Mouse (Mus musculus): ENCODE data around the gene Gm21905. TPM values are rescaled to one million over a fixed set of nuclear protein-coding genes. Genes with fewer than 3 reads are reported as not detected.

Gm21905 gene
- not detected for total RNA-seq (2021)
- long read RNA-seq, experiment 1: 0 reads
- long read RNA-seq, experiment 2: 0 reads

GRCm38 (mm10) chr5:67946321-67946720 lies at the start of gene Gm21905:
Gene Gm21905, minus strand, starts transcription at chr5:67946421.
- Histone ChIP-seq H3K27ac (no peak within 1 kb of the TSS), H3K4me3 (no peak within 1 kb of the TSS)
- intact Hi-C loops (cut with DNase I): loop anchor here (5.0 kb wide), 1 partner anchor 99 kb away; the partner anchor contains the start of gene Atp8a1
- no peak for TF ChIP-seq CTCF (IDR thresholded peaks at IDR 0.05)
- no peak for DNase-seq (ENCODE audit: extremely low spot score in 1 of 2, low spot score in 2 of 2)

- Histone ChIP-seq H3K27ac (no peak overlapping the region), H3K4me3 (no peak overlapping the region)
- intact Hi-C loops (cut with DNase I): no loop called here
- TF ChIP-seq CTCF (IDR thresholded peaks at IDR 0.05): no peak
- DNase-seq (ENCODE audit: extremely low spot score in 1 of 2, low spot score in 2 of 2): no peak
Observed at GRCm38 (mm10) chr5:67990426-67990825, 44.2 kb upstream of the Gm21905 start.

GRCm38 (mm10) chr5:67981946-67982526 lies 35.8 kb upstream of the Gm21905 start:
- no peak for TF ChIP-seq CTCF (IDR thresholded peaks at IDR 0.05)
- H3K27ac ChIP-seq: no peak overlapping the region
- no peak overlapping the region for H3K4me3 ChIP-seq
- intact Hi-C loops (cut with DNase I): no loop called here
- DNase-seq (ENCODE audit: extremely low spot score in 1 of 2, low spot score in 2 of 2): no peak

DNA sequence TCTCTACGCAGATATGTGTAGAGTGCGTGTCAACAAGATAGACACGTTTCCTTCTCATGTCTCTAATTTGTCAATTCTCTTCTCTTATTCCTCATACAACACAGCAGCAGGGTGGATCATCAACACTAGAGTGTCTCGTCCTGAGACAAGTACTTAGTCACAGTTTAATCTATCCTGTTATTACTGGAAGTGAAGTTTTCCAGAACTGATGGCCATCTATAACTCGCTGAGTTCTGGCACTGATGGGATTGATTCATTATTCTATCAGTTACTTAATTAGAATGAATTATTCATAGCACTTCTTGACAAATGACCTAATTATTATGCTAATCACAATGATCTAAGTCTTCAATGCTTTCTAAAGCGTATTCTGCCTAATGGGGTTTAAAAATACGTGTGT lies 23.3 kb upstream of the Gm21905 start:
- intact Hi-C loops (cut with DNase I): no loop called here
- Histone ChIP-seq H3K27ac (no peak overlapping the region), H3K4me3 (no peak overlapping the region)
- no peak for DNase-seq (ENCODE audit: extremely low spot score in 1 of 2, low spot score in 2 of 2)
- no peak for TF ChIP-seq CTCF (IDR thresholded peaks at IDR 0.05)

GRCm38 (mm10) chr5:67961708-67962629 lies 15.7 kb upstream of the Gm21905 start:
- Histone ChIP-seq H3K27ac (no peak overlapping the region), H3K4me3 (no peak overlapping the region)
- no peak for TF ChIP-seq CTCF (IDR thresholded peaks at IDR 0.05)
- peak in 1 of 2 experiments; percentile 11 for DNase-seq (ENCODE audit: extremely low spot score in 1 of 2, low spot score in 2 of 2)
- intact Hi-C loops (cut with DNase I): no loop called here

- TF ChIP-seq CTCF (IDR thresholded peaks at IDR 0.05): no peak
- intact Hi-C loops (cut with DNase I): no loop called here
- no peak for DNase-seq (ENCODE audit: extremely low spot score in 1 of 2, low spot score in 2 of 2)
- no peak overlapping the region for H3K27ac ChIP-seq
- H3K4me3 ChIP-seq: no peak overlapping the region
Observed at GRCm38 (mm10) chr5:67955486-67955885, 9.3 kb upstream of the Gm21905 start.

DNA sequence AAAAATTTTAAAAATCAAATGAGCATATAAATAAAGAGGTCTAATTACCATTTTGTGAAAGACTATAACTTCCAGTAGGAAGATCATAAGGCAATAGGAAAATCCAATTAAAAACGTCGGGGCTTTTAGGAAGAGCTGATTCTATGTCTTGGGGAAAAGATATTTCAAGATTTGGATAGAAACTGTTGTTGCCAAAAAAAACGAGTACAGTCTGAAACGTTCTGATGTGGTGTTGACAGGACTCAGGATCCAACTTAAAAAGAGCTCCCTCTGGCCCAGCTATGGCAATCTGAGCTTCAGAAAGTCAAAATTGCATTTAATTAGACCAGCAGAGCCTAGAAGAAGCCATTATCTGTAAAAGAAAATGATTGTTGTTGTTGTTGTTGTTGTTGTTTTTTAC lies 7.9 kb upstream of the Gm21905 start:
- no peak overlapping the region for H3K4me3 ChIP-seq
- no peak for DNase-seq (ENCODE audit: extremely low spot score in 1 of 2, low spot score in 2 of 2)
- intact Hi-C loops (cut with DNase I): no loop called here
- H3K27ac ChIP-seq: no peak overlapping the region
- TF ChIP-seq CTCF (IDR thresholded peaks at IDR 0.05): no peak

GRCm38 (mm10) chr5:67948074-67948473 lies 1.9 kb upstream of the Gm21905 start:
- H3K27ac ChIP-seq: no peak overlapping the region
- TF ChIP-seq CTCF (IDR thresholded peaks at IDR 0.05): no peak
- no peak for DNase-seq (ENCODE audit: extremely low spot score in 1 of 2, low spot score in 2 of 2)
- intact Hi-C loops (cut with DNase I): loop anchor here (5.0 kb wide), 1 partner anchor 101 kb away; the partner anchor contains the start of gene Atp8a1
- H3K4me3 ChIP-seq: no peak overlapping the region

DNA sequence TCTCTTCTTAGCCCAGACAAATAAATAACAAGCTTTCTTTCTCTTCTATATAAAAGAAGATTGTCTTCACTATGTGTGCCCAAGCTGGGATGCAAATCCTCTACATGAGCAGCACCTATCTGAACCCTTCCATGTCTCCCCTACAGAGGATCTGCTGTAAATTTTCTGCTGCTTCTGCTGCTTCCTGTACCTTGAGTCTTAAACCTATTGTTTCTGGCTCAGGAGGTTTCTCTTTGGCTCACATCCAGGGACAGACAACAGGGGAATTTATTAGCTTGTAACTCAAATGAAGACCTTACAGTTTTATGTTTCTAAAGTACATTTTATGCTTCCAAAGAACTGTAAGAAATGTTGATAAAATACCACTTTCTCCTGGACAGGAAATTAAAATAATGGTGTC lies 785 bp upstream of the Gm21905 start:
- intact Hi-C loops (cut with DNase I): loop anchor here (5.0 kb wide), 1 partner anchor 100 kb away; the partner anchor contains the start of gene Atp8a1
- Histone ChIP-seq H3K27ac (no peak overlapping the region), H3K4me3 (no peak overlapping the region)
- no peak for TF ChIP-seq CTCF (IDR thresholded peaks at IDR 0.05)
- no peak for DNase-seq (ENCODE audit: extremely low spot score in 1 of 2, low spot score in 2 of 2)

- Histone ChIP-seq H3K4me3 (no peak overlapping the region), H3K27ac (no peak overlapping the region)
- no peak for TF ChIP-seq CTCF (IDR thresholded peaks at IDR 0.05)
- intact Hi-C loops (cut with DNase I): no loop called here
- no peak for DNase-seq (ENCODE audit: extremely low spot score in 1 of 2, low spot score in 2 of 2)
Observed at GRCm38 (mm10) chr5:67944074-67944785, 2.0 kb downstream of the Gm21905 start.

DNA sequence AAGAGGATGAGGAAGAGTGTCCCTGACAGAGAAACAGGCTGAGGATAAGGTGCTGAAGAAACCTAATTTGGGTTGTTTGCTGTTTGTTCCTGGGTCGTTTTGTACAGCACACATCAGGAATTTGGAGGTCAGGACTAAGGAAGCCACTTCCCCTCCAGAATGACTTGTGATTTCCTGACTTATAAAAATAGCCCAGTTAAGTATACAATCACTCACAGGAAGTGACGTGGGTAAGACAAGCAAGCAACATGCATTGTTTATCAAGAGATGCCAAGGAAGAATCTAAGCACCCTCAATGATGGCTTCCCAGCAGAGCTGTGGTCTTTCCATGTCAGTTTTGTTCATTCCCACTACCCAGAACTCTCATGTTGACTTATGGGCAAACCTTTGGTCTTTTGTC lies 3.0 kb downstream of the Gm21905 start:
- intact Hi-C loops (cut with DNase I): no loop called here
- no peak for TF ChIP-seq CTCF (IDR thresholded peaks at IDR 0.05)
- Histone ChIP-seq H3K4me3 (no peak overlapping the region), H3K27ac (no peak overlapping the region)
- DNase-seq (ENCODE audit: extremely low spot score in 1 of 2, low spot score in 2 of 2): no peak

DNA sequence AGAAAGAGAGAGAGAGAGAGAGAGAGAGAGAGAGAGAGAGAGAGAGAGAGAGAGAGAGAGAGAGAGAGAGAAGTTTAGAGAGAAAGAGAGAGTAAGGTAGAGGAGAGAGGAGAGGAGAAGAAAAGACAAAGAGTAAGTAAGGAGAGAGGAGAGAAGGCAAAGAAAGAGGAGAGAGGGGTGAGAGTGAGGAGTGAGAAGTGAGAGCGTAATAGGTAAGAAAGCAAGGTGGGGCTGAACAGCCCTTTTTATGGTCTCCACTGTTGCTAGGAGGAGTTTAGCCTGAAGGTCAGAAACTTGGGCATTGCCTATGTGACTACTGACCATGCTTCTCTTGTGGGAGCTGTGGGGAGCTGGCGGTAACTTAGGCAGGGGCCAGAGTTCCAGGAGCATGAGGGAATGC lies 4.9 kb downstream of the Gm21905 start, which contains the start of gene Gm5108:
Gene Gm5108, plus strand, starts transcription at position 301 of the 400 bp plus-strand sequence.
- no peak for DNase-seq (ENCODE audit: extremely low spot score in 1 of 2, low spot score in 2 of 2)
- Histone ChIP-seq H3K27ac (no peak within 1 kb of the TSS), H3K4me3 (no peak within 1 kb of the TSS)
- TF ChIP-seq CTCF (IDR thresholded peaks at IDR 0.05): no peak
- intact Hi-C loops (cut with DNase I): no loop called here

Measured in left cerebral cortex, adult 2 months (tissue).